In genomic region chr9:99103865-99104264, GRCm38 (mm10) we compare ENCODE assay signal across 25 mouse cellular contexts. TPM values are rescaled to one million over a fixed set of nuclear protein-coding genes. Genes with fewer than 3 reads are reported as not detected.
DNase-seq lines count a peak whose midpoint lies in the region; ATAC-seq and TF ChIP-seq lines count a peak whose summit lies in the region.
"Had no signal": no experiment of that assay in that cellular context is flagged by ENCODE, and none has a peak within 500 bp of the region (broad histone marks: within the 10 kb centered on the region; RNA-seq: fewer than 3 reads in every experiment).

No protein-coding gene starts in this region.

- no peaks in the 10 kb centered on the region for H3K27me3 ChIP-seq in heart, postnatal 0 days (ENCODE audit: control insufficient read depth, insufficient read depth, low read length)
- no peaks in the 10 kb centered on the region for H3K27me3 ChIP-seq in forebrain, embryonic 16.5 days (replicated peaks; ENCODE audit: control insufficient read depth, insufficient read depth, low read length)
- H3K27me3 ChIP-seq: embryonic facial prominence, embryonic 15.5 days; forebrain, embryonic 12.5 days; liver, embryonic 12.5 days; neural tube, embryonic 15.5 days; Patski had no signal

- DNase-seq in heart, postnatal 0 days (ENCODE audit: low spot score) = no peak
- no peak for DNase-seq in heart, postnatal 14 days
- DNase-seq in ES-CJ7 (ENCODE audit: low read depth, low spot score) (peak; percentile 45), R1 (ENCODE audit: low read depth, low spot score) (peak; percentile 66)
- DNase-seq in lung, postnatal 4 days = peak; percentile 14 to 47
- DNase-seq: adrenal gland, adult 2 months; adrenal gland, postnatal 36 days; cerebellum, adult 2 months; cerebellum, postnatal 14 days; gastrocnemius, postnatal 10 days; kidney, adult 2 months; left cerebral cortex, postnatal 4 days; liver, postnatal 0 days; midbrain, embryonic 14.5 days; retina, postnatal 1 day; right cerebral cortex, postnatal 14 days had no signal

- ATAC-seq in heart, postnatal 0 days (ENCODE audit: insufficient read depth, low read depth) = no peak
- no peak for ATAC-seq in forebrain, embryonic 16.5 days
- ATAC-seq: hindbrain, embryonic 16.5 days; liver, embryonic 12.5 days; liver, postnatal 0 days; Patski had no signal

- H3K4me2 ChIP-seq in heart, postnatal 0 days (ENCODE audit: low read depth, low read length) = no peak overlapping the region
- no peak overlapping the region for H3K4me2 ChIP-seq in forebrain, embryonic 16.5 days (ENCODE audit: low read length)
- H3K4me2 ChIP-seq: embryonic facial prominence, embryonic 15.5 days; forebrain, embryonic 12.5 days; liver, embryonic 12.5 days; neural tube, embryonic 15.5 days had no signal

- peaks cover 15% of the 10 kb centered on the region; the same call in 1 of the 2 replicates for H3K36me3 ChIP-seq in heart, postnatal 0 days (replicated peaks; ENCODE audit: control insufficient read depth, insufficient read depth, low read length)
- H3K36me3 ChIP-seq in forebrain, embryonic 16.5 days (ENCODE audit: control insufficient read depth, insufficient read depth) = peaks cover 4% of the 10 kb centered on the region; the same call in 1 of the 2 replicates

- no peak overlapping the region for H3K9ac ChIP-seq in heart, postnatal 0 days (replicated peaks; ENCODE audit: low read depth, low read length)
- H3K9ac ChIP-seq in forebrain, embryonic 16.5 days (replicated peaks; ENCODE audit: low read depth, low read length) = no peak overlapping the region
- H3K9ac ChIP-seq: embryonic facial prominence, embryonic 15.5 days; forebrain, embryonic 12.5 days; liver, embryonic 12.5 days; liver, postnatal 0 days; neural tube, embryonic 15.5 days had no signal

- 0 out of 2 replicates have a peak overlapping the region, but pooled peaks have one; percentile 18 for H3K27ac ChIP-seq in heart, postnatal 0 days (ENCODE audit: low read depth)
- H3K27ac ChIP-seq in forebrain, embryonic 16.5 days (ENCODE audit: low read length) = no peak overlapping the region
- H3K27ac ChIP-seq: embryonic facial prominence, embryonic 10.5 days; embryonic facial prominence, embryonic 15.5 days; forebrain, embryonic 12.5 days; liver, embryonic 12.5 days; macrophage; neural tube, embryonic 15.5 days had no signal

- no peak for TF ChIP-seq EP300 in heart, postnatal 0 days (IDR thresholded peaks at IDR 0.05; ENCODE audit: low read depth)

- 57% methylated on average over 3 of the region's 3 CpGs for WGBS in heart, postnatal 0 days
- 86% methylated on average over 3 of the region's 3 CpGs for whole genome bisulfite sequencing in forebrain, embryonic 16.5 days

- intact Hi-C loops in heart, postnatal 14 days (cut with DNase I) = no loop called here

- TF ChIP-seq CTCF in heart, postnatal 0 days (IDR thresholded peaks at IDR 0.05; ENCODE audit: low read depth) = no peak

- no peaks in the 10 kb centered on the region for H3K4me1 ChIP-seq in heart, postnatal 0 days (ENCODE audit: control insufficient read depth, insufficient read depth)
- no peaks in the 10 kb centered on the region for H3K4me1 ChIP-seq in forebrain, embryonic 16.5 days (replicated peaks; ENCODE audit: control insufficient read depth, insufficient read depth, low read length)
- H3K4me1 ChIP-seq: embryonic facial prominence, embryonic 15.5 days; forebrain, embryonic 12.5 days; neural tube, embryonic 15.5 days had no signal

- H3K9me3 ChIP-seq in heart, postnatal 0 days (replicated peaks; ENCODE audit: control insufficient read depth, low read length) = 0 out of 2 replicates have a peak, but pooled peaks cover 8% of the 10 kb centered on the region
- no peaks in the 10 kb centered on the region for H3K9me3 ChIP-seq in forebrain, embryonic 16.5 days (ENCODE audit: control insufficient read depth, low read length)
- H3K9me3 ChIP-seq: embryonic facial prominence, embryonic 15.5 days; forebrain, embryonic 12.5 days; liver, embryonic 12.5 days; neural tube, embryonic 15.5 days had no signal

- H3K4me3 ChIP-seq in heart, postnatal 0 days (ENCODE audit: low read depth, low read length) = no peak overlapping the region
- H3K4me3 ChIP-seq in forebrain, embryonic 16.5 days (replicated peaks; ENCODE audit: low read length) = no peak overlapping the region
- H3K4me3 ChIP-seq: embryonic facial prominence, embryonic 10.5 days; embryonic facial prominence, embryonic 15.5 days; forebrain, embryonic 12.5 days; liver, embryonic 12.5 days; neural tube, embryonic 15.5 days had no signal

RNA-seq across cellular contexts. Expression of gene Pik3cb, which starts 36.6 kb away (rescaled TPM):
- total RNA-seq in heart, postnatal 0 days (2014; rRNA removed; ENCODE audit: low replicate concordance) = 1.9 and 2.1 TPM in 2 replicates
- 0.75 and 1.7 TPM in 2 replicates for polyA plus RNA-seq in heart, postnatal 0 days (2015; fragmentation: Nextera tagmentation; extraction: Ambion mirVana)
- total RNA-seq in heart, postnatal 14 days (2021) = 10 to 100 TPM in 1 of 2 experiments, 1 to 10 TPM in 1; 9.7 to 10.1 TPM
- 3.2 and 3.9 TPM in 2 replicates for polyA plus RNA-seq in forebrain, embryonic 16.5 days (2015; fragmentation: Nextera tagmentation; extraction: Ambion mirVana)

Comparison
In these comparisons a context has a peak if more than half of its experiments do, and no peak if none do; other contexts are left out.
1. DNase-seq: peak in ES-CJ7 (single experiment), R1 (single experiment) and lung, postnatal 4 days (2 of 2); none in heart, postnatal 0 days (single experiment) and heart, postnatal 14 days (0 of 2).